Mouse (Mus musculus) kidney, adult 8-10 months (tissue): ENCODE results near the gene H2-DMb2.

Source experiments
- DNase-seq, 2 experiments: peaks; one replicate each; pipeline ENCODE4 v3.0.0; 2022

H2-DMb2 gene

GRCm38 (mm10) chr17:34118873-34119248, 24.2 kb upstream of the H2-DMb2 start:
- DNase-seq: no peak

GRCm38 (mm10) chr17:34119249-34120179, 23.6 kb upstream of the H2-DMb2 start, which contains the start of gene H2-DMa:
Gene H2-DMa (plus strand): TSS chr17:34119541.
- peak; percentile 98 to 99 for DNase-seq

- DNase-seq: peak; percentile 84 to 88
Observed at GRCm38 (mm10) chr17:34120180-34120723, 22.9 kb upstream of the H2-DMb2 start.

GRCm38 (mm10) chr17:34120814-34121171, 22.3 kb upstream of the H2-DMb2 start:
- peak; percentile 86 to 90 for DNase-seq

GRCm38 (mm10) chr17:34121172-34121878, 21.8 kb upstream of the H2-DMb2 start:
- DNase-seq: peak; percentile 88 to 92

GRCm38 (mm10) chr17:34121879-34122187, 21.3 kb upstream of the H2-DMb2 start:
- peak; percentile 81 to 82 for DNase-seq

- peak; percentile 95 for DNase-seq
Observed at GRCm38 (mm10) chr17:34122188-34122984, 20.7 kb upstream of the H2-DMb2 start, which contains the start of gene Brd2. Gene Brd2 (minus strand): TSS chr17:34122634.

- DNase-seq: no peak
Observed at GRCm38 (mm10) chr17:34123111-34123510, 20.0 kb upstream of the H2-DMb2 start.

GRCm38 (mm10) chr17:34123518-34123917, 19.6 kb upstream of the H2-DMb2 start:
- DNase-seq: no peak

GRCm38 (mm10) chr17:34124649-34125048, 18.5 kb upstream of the H2-DMb2 start:
- DNase-seq: no peak

GRCm38 (mm10) chr17:34126826-34127420, 16.2 kb upstream of the H2-DMb2 start:
- peak; percentile 33 to 56 for DNase-seq

- peak; percentile 82 to 83 for DNase-seq
Observed at GRCm38 (mm10) chr17:34127475-34127874, 15.6 kb upstream of the H2-DMb2 start.

GRCm38 (mm10) chr17:34128264-34128937, 14.7 kb upstream of the H2-DMb2 start:
- DNase-seq: no peak

GRCm38 (mm10) chr17:34128944-34129791, 13.9 kb upstream of the H2-DMb2 start:
- DNase-seq: no peak

GRCm38 (mm10) chr17:34130073-34130947, 12.8 kb upstream of the H2-DMb2 start:
- DNase-seq: no peak

GRCm38 (mm10) chr17:34131911-34132310, 11.2 kb upstream of the H2-DMb2 start:
- DNase-seq: no peak

- DNase-seq: no peak
Observed at GRCm38 (mm10) chr17:34133289-34133688, 9.8 kb upstream of the H2-DMb2 start.

GRCm38 (mm10) chr17:34134451-34134850, 8.7 kb upstream of the H2-DMb2 start:
- DNase-seq: no peak

- DNase-seq: peak; percentile 99
Observed at GRCm38 (mm10) chr17:34135297-34136224, 7.5 kb upstream of the H2-DMb2 start.
